Mouse (Mus musculus) v-Abl transformed pro-B cells (cell line): ENCODE measurements around the gene Olfr146.

Experiments
- in situ Hi-C, 2 experiments: fragments of 400-800 bp; cut with MboI; formaldehyde crosslinking; loops; one replicate each; pipeline ENCODE4 v1.15.1; 2025; ENCODE audit not compliant: unreplicated experiment in 2 of 2

Olfr146 gene

DNA sequence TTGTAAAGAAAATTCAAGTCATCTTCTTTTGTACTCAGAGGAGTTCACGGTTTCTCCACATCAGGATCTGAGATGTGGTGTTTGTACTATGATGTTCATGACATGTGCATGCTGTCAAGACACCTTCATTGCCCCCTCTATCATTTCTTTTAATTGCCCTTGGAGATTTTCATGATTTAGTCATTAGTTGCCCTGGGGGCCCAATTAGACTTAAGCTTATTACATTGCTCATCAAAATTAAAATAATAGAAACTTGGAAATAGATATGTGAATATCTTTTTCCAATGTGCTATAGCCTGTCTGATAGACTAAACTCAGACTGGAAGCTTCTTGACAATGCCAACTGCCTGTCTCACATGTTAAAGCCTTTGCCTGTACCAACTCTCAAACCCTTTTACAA lies at the start of gene Olfr146:
TSS of gene Olfr146 (minus strand) at position 101 of the 400 bp plus-strand sequence.
- in situ Hi-C loops, result no loop called here

DNA sequence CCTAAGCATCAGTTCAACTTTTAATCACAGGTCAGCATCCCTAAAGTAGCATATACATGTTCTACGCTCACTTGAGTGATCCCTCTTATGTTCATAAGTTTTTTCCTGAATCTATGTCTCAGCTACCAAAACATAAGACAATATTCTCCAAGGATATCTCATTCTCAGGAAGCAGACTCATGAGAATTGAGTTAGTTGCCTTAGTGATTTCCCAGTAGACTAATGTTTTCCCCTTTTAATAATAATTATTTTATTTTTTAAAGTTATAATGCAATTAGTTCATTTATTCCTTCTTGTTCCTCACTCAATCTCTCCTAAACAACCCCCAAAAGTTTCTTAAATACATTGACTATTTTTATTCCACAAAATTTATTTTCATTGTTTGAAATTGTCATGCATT lies 41.7 kb upstream of the Olfr146 start, which contains the start of gene Olfr937:
TSS of gene Olfr937 (minus strand) at position 101 of the 400 bp plus-strand sequence.
- in situ Hi-C loops, result no loop called here

DNA sequence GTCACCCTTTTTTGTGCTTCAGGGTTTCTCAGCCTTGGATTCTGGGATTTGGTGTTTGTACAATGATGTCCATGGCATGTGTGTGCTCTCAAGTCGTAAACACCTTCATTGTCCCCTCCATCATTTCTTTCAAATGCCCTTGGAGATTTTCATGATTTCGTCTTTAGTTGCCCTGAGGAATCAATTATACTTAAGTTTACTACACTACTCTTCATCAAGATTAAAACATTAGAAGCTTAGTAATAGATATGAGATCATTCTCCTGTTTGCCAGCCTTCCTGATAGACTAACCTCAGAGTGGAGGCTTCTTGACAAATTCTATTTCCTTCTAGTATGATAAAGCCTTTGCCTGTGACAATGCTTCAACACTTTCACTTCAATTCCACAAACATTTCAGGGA lies 23.6 kb downstream of the Olfr146 start, which contains the start of gene Olfr935:
TSS of gene Olfr935 (minus strand) at position 101 of the 400 bp plus-strand sequence.
- in situ Hi-C loops, result no loop called here

DNA sequence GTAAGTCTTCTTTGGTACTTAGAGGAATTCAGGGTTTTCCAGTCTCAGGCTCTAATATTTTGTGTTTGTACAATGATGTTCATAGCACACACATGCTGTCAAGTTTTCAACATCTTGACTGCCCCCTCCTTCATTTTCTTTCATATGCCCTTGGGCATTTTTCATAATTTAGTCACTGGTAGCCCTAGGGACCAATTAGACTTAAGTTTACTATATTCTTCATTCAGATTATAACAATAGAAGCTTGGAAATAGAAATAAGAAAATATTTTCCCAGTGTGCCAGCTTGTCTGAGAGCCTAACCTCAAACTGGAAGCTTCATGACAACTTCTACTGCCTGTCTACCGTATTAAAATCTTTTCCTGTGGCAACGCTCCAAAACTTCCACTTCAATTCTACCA lies 35.0 kb downstream of the Olfr146 start, which contains the start of gene Olfr934:
TSS of gene Olfr934 (minus strand) at position 101 of the 400 bp plus-strand sequence.
- in situ Hi-C loops, result no loop called here

DNA sequence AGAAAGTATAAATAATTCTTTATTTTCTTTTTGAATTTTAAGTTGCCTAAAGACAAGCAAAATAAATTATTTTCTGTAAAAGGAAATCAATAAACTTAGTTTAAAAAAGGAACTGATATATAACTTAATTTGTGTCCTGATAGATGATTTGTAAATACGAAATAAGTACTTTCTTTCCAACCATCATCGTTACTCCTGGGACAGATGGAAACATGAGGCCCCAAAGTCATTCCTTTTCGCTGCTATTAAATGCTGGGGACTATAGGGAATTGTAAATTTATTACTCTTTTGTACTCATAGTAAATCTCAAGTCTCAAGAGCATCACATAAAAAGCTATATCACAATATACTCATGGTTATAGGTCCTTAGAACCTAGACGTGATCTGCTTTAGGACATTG lies 51.2 kb downstream of the Olfr146 start, which contains the start of gene Olfr933:
TSS of gene Olfr933 (plus strand) at position 301 of the 400 bp plus-strand sequence.
- in situ Hi-C loops, result no loop called here
